Mouse (Mus musculus) adrenal gland, postnatal 25 days (tissue): Measurements from ENCODE around the gene Usp37. TPM values are rescaled to one million over a fixed set of nuclear protein-coding genes. Genes with fewer than 3 reads are reported as not detected.
"Not testable (repeated sequence)": the region's sequence is repeated elsewhere in the genome, so short reads cannot be mapped to it uniquely, and the experiment has no call there.

Experiments used
- DNase-seq: peaks from one replicate; pipeline ENCODE4 v3.0.0; 2021; ENCODE audit warnings: mixed read lengths
- long read RNA-seq: library from polyadenylated mRNA; stranded (forward); transcript quantifications from one replicate; pipeline ENCODE4 v2.0.0, GENCODE M21; 2021
- total RNA-seq: library from RNA; stranded (reverse); gene quantifications from 2 replicates; pipeline ENCODE4 v1.2.3, GENCODE M21; 2021

The Usp37 gene
- 16.5 and 25.3 TPM in 2 replicates for total RNA-seq
- long read RNA-seq, partial matches to known transcripts: 0 of 12 reads
- long read RNA-seq, other reads (novel, unspliced or antisense): 12 of 12 reads

DNA sequence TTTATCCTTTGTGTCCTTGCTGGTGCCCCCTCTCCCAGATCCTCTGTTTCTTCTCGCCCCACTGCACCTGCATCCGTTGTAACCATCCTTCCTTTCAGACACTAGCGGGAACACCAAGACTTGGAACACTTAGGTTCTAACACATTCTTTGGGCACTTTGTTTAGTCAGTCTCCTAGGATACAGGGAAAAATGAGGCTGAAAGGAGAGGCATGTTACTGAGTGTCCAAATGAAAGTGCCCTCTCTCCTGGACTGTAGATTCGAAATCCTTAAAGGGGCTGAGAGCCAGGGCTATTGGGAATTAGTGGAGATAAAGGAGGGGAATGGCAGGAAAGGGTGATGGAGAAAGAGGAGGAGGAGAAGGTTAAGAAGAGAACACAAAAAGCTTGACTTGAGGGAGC is at the start of gene Usp37:
Usp37 (minus strand) TSS at position 101 of the 400 bp plus-strand sequence.
- DNase-seq: no peak

- peak; percentile 97 for DNase-seq
Measured at GRCm38 (mm10) chr1:74587773-74588445, 43.8 kb upstream of the Usp37 start, which contains the start of the genes Zfp142 and Bcs1l. Zfp142 (minus strand) TSS chr1:74588246. Bcs1l (plus strand) TSS chr1:74588289.

- no peak for DNase-seq
Measured at GRCm38 (mm10) chr1:74587233-74587772, 43.2 kb upstream of the Usp37 start.

DNA sequence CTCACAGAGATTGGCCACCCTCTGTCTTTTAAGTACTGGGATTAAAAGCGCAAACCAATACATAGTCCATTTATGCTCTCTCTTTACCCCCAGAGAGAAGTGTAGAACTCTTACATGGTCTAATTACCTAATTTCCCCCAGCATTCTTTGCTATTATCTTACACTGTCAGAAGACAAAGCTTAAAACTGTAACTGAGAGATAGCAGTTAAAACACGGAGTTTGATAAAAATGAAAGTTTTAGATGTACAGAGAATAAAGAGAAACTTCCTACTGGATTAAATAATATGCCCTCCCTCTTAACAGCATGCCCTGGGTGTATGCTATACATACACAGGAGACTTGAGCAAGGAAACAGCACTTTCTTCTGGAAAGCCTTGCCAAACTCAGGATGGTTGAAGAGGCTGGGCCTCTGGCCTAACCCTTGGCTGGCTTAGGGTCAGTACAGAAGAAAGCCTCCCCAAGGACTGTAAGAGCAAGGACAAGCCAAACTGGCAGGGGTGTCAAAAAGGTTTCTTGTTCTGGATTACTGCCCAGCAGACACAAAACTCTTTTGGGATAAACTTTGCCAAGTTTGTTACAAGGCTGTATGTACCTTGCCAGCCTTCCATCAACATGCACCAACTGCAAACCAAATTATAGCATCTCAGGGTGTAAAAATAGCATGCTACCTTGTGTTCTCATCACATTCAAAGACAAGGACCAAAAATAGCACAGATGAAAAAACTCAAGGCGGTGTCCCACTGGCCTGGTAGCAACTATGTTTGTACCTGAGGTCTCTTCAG is 40.7 kb upstream of the Usp37 start:
- DNase-seq: no peak

DNA sequence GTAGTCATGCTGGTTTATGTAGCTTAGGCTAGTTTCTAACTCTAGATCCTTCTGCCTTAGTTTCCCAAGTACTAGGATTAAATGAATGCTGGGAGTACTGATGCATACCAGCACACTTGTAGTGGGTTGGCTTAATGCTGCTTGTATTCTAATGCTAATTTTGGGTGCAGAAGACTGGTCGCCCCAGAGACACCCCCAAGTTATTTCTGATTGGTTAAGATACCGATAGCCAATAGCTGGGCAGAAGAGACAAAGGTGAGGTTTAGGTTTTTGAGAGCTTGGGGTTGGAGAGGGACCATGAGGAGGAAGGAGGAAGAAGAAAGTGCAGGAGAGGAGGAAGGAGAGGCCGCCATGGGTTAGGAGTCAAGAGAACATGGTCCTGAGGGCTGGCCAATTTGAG is 38.5 kb upstream of the Usp37 start:
- no peak for DNase-seq

DNA sequence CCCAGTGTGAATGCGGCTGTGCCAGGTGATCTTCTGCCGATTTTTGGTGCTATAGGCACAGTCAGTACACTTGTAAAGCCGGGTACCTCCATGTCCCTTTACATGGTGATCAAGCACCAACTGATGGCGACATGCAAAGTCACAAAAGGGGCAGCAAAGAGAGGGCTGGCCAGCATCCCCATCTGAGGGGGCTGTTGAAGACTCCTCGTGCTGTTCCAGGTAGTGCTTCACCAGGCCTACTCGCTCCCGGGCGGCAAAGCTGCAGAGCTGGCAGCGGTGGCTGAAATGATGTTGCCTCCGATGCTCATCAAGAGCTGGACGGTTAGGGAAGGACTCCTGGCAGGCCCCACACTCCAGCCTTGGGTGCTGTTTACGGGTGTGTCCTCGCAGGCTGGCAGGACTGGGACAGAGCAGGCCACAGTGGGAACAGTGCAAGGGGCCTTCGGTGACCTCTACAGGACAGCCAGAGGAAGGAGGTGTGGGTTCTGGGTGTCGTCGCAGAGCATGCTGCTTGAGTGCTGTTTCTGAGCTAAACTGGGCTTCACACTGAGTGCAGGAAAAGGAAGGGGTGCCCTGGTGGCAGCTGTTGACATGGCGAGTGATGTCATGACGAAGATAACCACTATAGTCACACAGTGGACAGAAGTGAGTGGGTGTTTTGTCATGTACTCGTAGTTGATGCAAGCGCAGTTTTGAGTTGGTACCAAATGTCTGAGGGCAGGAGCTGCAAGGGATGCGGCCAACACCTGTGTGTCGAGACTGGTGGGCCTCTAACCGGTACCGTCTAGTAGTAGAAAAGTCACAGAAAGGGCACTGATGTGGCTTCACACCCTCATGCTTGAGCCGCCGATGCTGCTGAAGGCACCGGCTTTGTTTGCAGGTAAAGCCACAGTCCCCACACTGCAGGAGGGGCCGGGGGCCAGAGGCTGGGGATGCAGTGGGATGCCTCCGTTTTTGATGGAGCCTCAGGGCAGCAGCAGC is 25.9 kb upstream of the Usp37 start:
- no peak for DNase-seq

DNA sequence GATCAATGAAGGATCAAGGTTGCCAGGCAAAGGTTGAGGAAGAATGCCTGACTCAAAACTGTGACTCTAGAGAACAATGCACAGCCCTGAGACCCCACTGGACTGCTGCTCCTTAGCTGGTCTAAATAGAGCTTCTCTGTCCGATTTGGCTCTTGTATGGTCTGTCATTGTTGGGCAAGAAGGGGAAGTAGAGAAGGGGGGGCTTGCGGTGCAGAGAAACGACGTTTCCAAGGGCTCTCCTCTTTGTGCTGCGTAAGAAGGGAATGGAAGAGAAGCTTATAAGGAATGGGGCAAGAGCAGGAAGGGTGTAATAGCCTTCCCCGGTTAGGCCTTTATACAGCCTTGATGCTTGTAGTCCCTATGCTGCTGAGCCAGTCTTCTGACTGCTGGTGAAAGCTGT is 21.8 kb upstream of the Usp37 start:
- no peak for DNase-seq

- DNase-seq: no peak
Measured at GRCm38 (mm10) chr1:74559061-74559460, 15.0 kb upstream of the Usp37 start.

DNA sequence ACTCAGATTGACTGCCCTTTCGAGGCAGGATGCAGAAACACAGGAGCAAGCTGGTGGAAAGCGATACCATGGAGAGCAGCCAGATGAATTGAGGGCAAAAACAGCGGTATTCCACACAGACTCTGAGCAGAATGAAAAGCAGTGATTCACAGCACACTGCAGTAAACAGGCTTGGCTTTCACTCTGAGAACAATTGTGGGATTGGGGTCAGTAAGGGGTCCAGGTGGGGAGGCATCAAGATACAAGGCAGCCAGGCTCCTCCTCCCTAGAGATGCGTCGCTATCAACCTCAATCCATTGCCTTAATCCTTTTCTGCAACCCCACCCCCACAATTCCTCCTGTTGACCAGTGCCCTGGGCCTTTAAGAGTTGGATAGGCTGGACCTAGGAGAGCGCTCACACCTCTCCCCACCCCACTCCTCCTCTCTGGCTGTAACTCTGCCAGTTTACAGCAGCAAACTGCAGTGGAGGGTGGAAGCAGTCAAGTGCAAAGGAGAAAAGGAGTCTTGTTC is 1.6 kb downstream of the Usp37 start, which contains the start of gene Plcd4:
Plcd4 (plus strand) TSS at position 438 of the 511 bp plus-strand sequence.
- DNase-seq: no peak

DNA sequence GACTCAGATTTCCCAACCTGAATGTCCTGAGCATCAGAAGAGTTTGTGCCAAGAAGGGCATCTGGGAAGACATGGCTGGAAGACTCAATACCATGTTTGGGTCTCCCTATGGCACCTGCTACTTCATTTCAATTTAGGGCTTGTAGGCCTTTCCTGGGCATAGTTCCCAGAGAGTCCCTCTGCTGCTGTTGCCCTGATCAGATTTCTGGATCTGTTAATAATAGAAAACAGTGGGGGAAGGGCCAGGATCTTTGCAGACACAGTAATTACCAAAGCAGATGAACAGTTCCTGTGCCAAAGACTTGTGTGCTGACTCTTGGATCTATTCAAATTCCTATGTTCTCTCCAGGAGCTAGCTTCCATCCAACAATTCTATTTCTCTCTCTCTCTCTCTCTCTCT is 5.4 kb downstream of the Usp37 start:
- no peak for DNase-seq

DNA sequence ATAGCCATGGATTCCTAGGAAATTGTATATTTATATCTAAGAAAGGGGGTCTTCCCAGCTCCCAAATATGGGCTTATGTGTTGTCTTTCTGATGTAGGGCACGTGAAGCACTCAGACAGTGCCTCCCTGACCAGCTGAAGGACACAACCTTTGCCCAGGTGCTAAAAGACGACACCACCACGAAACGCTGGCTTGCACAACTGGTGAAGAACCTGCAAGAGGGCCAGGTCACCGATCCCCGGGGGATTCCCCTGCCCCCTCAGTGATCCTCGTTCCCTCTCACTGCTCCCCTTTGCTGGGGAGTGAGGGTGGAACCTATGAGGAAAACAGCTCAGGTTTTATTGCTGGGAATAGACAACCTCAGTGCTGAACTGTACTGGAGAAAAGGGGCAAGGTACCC is 15.5 kb downstream of the Usp37 start:
- no peak for DNase-seq

- no peak for DNase-seq
Measured at GRCm38 (mm10) chr1:74524746-74525145, 19.3 kb downstream of the Usp37 start.

GRCm38 (mm10) chr1:74519875-74520274 is 24.2 kb downstream of the Usp37 start:
- DNase-seq: no peak

DNA sequence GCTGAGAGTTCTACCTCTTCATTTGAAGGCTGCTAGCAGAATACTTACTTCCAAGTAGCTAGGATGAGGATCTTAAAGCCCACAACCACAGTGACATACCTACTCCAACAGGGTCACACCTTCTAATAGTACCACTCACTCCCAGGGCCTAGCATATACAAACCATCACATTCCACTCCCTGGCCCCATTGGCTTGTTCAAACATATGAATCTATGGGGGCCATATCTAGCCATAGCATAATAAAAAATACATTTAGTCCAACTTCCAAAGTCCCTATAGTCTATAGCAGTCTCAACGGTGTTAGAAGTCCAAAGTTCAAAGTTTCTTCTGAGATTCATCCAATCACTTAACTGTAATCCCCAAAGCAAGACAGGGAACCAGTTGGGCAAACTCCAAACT is 31.1 kb downstream of the Usp37 start:
- DNase-seq: not testable (repeated sequence)

DNA sequence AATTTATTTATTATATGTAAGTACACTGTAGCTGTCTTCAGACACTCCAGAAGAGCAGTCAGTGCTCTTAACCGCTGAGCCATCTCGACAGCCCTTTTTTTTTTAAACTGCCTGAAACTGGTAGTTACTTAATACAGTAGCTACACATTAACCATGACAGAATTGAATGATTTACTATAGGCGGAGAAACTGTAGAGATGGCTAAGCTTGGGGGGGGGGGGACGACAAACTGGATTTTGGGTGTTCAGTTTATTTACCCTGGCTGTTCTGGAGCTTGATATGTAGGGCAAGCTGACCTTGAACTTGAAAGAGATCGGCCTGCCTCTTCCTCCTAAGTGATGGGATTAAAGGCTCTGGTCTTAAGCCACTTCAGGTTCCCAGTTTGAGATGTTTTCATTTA is 32.8 kb downstream of the Usp37 start:
- DNase-seq: no peak

DNA sequence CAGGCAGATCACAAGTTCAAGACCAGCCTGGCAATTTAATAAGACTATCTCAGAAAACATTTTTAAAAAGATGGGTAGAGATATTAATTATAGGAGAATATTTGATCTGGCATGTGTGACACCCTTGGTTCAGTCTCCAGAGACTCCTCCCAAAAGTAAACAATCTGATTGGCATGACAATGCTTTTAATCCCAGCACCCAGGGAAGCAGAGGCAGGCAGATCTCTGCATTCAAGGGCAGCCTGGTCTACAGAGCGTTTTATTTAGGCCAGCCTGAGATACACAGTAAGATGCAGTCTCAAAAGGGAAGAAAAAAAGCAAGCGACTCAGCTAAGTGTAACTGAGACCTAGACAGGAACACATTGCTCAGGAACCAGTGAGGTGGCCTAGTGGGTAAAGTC is 36.3 kb downstream of the Usp37 start:
- DNase-seq: no peak

DNA sequence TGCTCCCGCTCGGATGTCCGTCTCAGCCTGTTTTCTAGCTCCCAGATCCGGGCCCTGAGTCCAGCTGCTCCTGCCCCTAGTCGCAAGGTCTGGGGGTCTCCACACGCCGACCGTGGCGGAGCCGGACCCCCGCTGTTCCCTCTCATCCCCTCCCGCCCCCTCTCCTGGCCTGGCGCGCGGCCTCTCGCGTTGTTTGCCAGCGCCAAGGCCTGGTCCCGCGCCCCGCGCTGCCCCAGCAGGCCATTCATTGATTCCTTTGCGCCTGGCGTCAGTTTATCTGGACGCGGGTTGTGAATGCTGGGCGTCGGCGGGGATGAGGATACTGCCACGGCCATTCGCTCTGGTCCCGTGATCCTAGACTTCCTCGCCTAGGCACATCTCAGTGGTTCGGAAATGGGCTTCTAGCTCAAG is 37.6 kb downstream of the Usp37 start:
- peak; percentile 61 for DNase-seq

GRCm38 (mm10) chr1:74505721-74506464 is 38.2 kb downstream of the Usp37 start, which contains the start of gene Cnot9:
Cnot9 (plus strand) TSS chr1:74506058.
- DNase-seq: peak; percentile 100

DNA sequence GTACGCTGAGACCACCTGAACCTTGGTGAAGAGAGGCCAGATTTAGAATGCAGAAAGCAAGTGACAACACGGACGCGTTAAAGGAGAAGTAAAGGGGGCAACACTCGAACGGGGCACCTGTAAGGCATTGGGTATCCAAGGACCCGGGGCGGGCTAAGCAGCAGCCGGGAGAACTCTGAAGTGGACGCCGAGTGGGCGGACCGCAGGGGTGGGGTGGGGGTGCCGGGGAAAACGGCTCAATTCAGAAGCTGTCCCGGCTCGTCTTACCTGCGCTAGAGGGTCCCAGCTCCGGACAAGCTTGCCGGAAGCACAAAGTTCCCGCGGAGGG is 38.7 kb downstream of the Usp37 start:
- DNase-seq: no peak

DNA sequence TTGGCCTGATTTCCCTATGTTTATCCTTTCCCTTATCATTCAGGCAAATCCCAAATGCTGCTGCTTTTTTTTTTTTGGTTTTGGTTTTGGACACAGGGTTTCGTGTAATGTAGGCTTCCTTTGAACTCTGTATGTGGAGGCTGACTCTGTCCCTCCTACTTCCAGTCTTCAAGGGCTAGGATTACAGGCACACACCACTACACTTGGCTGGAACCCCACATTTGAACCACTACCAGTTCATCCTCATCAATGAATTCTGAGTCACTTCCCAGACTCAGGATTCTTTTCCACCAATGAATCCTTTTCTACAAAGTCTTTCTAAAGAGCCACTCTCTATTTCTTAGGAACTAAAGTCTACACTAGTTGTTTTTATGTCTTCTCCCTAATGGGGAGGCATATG is 43.0 kb downstream of the Usp37 start:
- DNase-seq: no peak

DNA sequence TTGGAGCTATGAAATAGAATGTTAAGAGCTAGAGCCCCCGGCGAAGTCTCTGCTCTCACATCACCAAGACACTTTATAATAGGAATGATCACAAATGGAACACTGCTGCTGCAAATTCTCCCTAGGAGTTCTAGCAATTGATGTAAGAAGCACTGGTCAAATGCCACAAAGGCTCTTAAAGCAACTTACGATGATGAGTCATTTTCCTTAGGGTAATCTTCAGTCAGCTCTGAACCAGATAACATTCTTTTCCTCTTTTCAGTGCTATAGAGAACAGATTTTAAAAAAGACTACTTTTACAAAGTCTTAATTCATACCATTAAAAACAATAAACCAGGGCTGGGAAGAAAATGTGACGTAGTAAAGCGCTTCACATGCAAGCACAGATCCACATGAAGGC is 58.3 kb downstream of the Usp37 start:
- DNase-seq: no peak
